Mouse (Mus musculus) heart, embryonic 13.5 days (tissue): ENCODE data around the gene Pax2. TPM values are rescaled to one million over a fixed set of nuclear protein-coding genes. Genes with fewer than 3 reads are reported as not detected.
A peak's percentile ranks its signal among the peaks of the same experiment; 100 is the strongest.
"Not testable (repeated sequence)": the region's sequence is repeated elsewhere in the genome, so short reads cannot be mapped to it uniquely, and the experiment has no call there.

Experiments used
- ATAC-seq: fragments of 200-750 bp; cut with Nextera tagmentation; 2 replicates; pipeline ENCODE4 v1.8.0; 2017; ENCODE audit warnings: moderate TSS enrichment; ENCODE audit not compliant: insufficient number of reproducible peaks, low FRiP score, low TSS enrichment; ENCODE audit errors: extremely low read depth
- H3K27ac ChIP-seq: fragments of 300-500 bp; sonication (generic); replicated peaks from 2 replicates; pipeline ENCODE4 v1.5.1; 2015; ENCODE audit warnings: moderate library complexity, mild to moderate bottlenecking, inconsistent platforms
- H3K27me3 ChIP-seq: fragments of 300-500 bp; sonication (generic); replicated peaks from 2 replicates; pipeline ENCODE4 v1.6.1; 2015; ENCODE audit warnings: mild to moderate bottlenecking, inconsistent platforms
- H3K36me3 ChIP-seq: fragments of 300-500 bp; sonication (generic); 2 replicates; pipeline ENCODE4 v1.6.1; 2015; ENCODE audit warnings: mild to moderate bottlenecking, inconsistent platforms
- H3K4me1 ChIP-seq: fragments of 300-500 bp; sonication (generic); 2 replicates; pipeline ENCODE4 v1.6.1; 2015; ENCODE audit warnings: inconsistent platforms
- H3K4me2 ChIP-seq: fragments of 300-500 bp; sonication (generic); 2 replicates; pipeline ENCODE4 v1.6.1; 2015; ENCODE audit warnings: inconsistent platforms, mild to moderate bottlenecking, moderate library complexity
- H3K4me3 ChIP-seq: fragments of 300-500 bp; sonication (generic); 2 replicates; pipeline ENCODE4 v1.5.1; 2015; ENCODE audit warnings: moderate library complexity, mild to moderate bottlenecking, inconsistent platforms
- H3K9ac ChIP-seq: fragments of 300-500 bp; sonication (generic); 2 replicates; pipeline ENCODE4 v1.6.1; 2015; ENCODE audit warnings: inconsistent platforms, mild to moderate bottlenecking, moderate library complexity
- H3K9me3 ChIP-seq: fragments of 300-500 bp; sonication (generic); 2 replicates; pipeline ENCODE4 v1.6.1; 2016; ENCODE audit warnings: inconsistent platforms
- WGBS: fragments of 180-500 bp; shearing (Covaris S2); methylation state at CpG from one replicate; pipeline ENCODE4 v1.1.7; 2015; ENCODE audit warnings: mixed read lengths; 5-methylcytosine and 5-hydroxymethylcytosine counted together
- polyA plus RNA-seq: library from polyadenylated mRNA; unstranded; fragments of >200 nt; fragmentation: Nextera tagmentation; extraction: Ambion mirVana; gene quantifications from 2 replicates; pipeline ENCODE4 v1.2.1, GENCODE M21; 2015

Gene Pax2
- polyA plus RNA-seq, 1 experiment from 2014 or later = not detected

DNA sequence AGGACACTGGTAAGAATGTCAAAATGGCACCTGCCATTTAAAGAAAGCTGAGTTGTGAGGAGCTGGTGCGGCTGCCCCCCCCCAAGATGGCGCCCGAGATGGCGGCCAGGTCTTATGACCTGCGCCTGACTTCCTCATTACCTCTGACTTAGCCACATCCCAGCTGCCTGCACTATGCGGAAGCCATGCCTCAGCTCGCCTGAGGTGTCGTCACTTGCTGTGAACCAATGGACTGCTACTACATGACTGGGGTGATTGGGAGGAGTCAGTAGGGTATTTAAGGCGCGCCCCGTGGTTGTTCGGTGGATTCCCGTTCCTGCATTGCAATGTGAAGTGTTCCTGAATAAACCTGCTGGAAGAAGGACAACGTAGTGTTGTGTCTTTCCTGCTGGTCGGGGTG, 86.8 kb downstream of the Pax2 start:
- 82% methylated on average over 15 of the region's 15 CpGs for WGBS
- not testable (repeated sequence) for H3K27ac ChIP-seq, H3K9me3 ChIP-seq, H3K36me3 ChIP-seq, H3K9ac ChIP-seq, ATAC-seq, H3K4me1 ChIP-seq, H3K4me2 ChIP-seq, H3K4me3 ChIP-seq
- H3K27me3 ChIP-seq = peaks cover 62% of the 10 kb centered on the region

- no peaks in the 10 kb centered on the region for H3K9me3 ChIP-seq
- no peak overlapping the region for H3K9ac ChIP-seq
- H3K4me1 ChIP-seq = no peaks in the 10 kb centered on the region
- WGBS = 73% methylated on average over 12 of the region's 12 CpGs
- ATAC-seq = no peak
- no peak overlapping the region for H3K27ac ChIP-seq
- H3K4me2 ChIP-seq = no peak overlapping the region
- H3K27me3 ChIP-seq = peaks cover 31% of the 10 kb centered on the region
- H3K36me3 ChIP-seq = no peaks in the 10 kb centered on the region
- H3K4me3 ChIP-seq = no peak overlapping the region
These were observed 93.6 kb downstream of the Pax2 start for GRCm38 (mm10) chr19:44849465-44849864.

DNA sequence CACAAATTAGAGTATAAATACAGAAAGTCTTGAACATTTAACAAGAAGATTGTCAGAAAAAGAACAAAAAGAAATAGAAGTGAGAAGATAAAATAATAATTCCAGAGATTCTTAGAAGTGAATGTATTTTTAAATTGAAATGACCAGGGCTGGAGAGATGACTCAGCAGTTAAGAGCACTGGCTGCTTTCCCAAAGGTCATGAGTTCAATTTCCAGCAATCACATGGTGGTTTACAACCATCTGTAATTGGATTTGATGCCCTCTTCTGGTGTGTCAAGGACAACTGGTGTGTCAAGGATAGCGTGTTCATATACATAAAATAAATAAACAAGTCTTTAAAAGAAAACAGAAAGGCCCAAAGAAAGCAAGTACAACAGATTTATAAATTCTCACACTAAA, 102.8 kb downstream of the Pax2 start:
- Histone ChIP-seq H3K36me3 (no peaks in the 10 kb centered on the region), H3K9ac (no peak overlapping the region), H3K4me2 (no peak overlapping the region), H3K4me3 (no peak overlapping the region), H3K27me3 (peaks cover 8% of the 10 kb centered on the region), H3K4me1 (no peaks in the 10 kb centered on the region), H3K9me3 (peaks cover 8% of the 10 kb centered on the region; the same call in 1 of the 2 replicates), H3K27ac (no peak overlapping the region)
- ATAC-seq = no peak
- WGBS = 87% methylated on average over 1 of the region's 1 CpGs

DNA sequence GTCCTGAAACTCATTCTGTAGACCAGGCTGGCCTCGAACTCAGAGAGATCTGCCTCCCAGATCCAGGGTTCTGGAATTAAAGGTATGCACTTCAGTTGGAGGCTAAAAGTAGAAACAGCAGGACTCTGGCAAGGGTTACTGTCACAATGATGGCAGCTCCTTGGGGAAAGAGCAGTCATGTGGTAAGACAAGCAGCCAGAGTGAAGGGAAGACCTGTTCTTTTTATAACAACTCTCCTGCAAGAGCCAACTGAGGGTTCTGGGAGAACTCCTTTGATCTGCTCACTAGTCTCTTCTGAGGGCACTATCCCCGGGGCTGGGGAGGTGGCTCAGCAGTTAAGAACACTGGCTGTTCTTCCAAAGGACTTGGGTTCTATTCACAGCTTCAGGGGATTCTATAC, 112.9 kb downstream of the Pax2 start:
- Histone ChIP-seq H3K4me3 (no peak overlapping the region), H3K27ac (no peak overlapping the region), H3K9ac (no peak overlapping the region), H3K9me3 (no peaks in the 10 kb centered on the region), H3K4me1 (no peaks in the 10 kb centered on the region), H3K27me3 (peaks cover 37% of the 10 kb centered on the region), H3K4me2 (no peak overlapping the region), H3K36me3 (no peaks in the 10 kb centered on the region)
- ATAC-seq = no peak
- WGBS = 30% methylated on average over 2 of the region's 2 CpGs

- Histone ChIP-seq H3K27ac (no peak overlapping the region), H3K36me3 (no peaks in the 10 kb centered on the region), H3K9me3 (no peaks in the 10 kb centered on the region), H3K9ac (no peak overlapping the region), H3K27me3 (peaks cover 56% of the 10 kb centered on the region), H3K4me2 (no peak overlapping the region), H3K4me1 (no peaks in the 10 kb centered on the region), H3K4me3 (no peak overlapping the region)
- 59% methylated on average over 15 of the region's 15 CpGs for WGBS
- ATAC-seq = no peak
These were observed 118.5 kb downstream of the Pax2 start for GRCm38 (mm10) chr19:44874186-44874898.

- H3K27ac ChIP-seq = no peak overlapping the region
- no peaks in the 10 kb centered on the region for H3K36me3 ChIP-seq
- H3K4me1 ChIP-seq = no peaks in the 10 kb centered on the region
- ATAC-seq = no peak
- no peaks in the 10 kb centered on the region for H3K9me3 ChIP-seq
- peaks cover 55% of the 10 kb centered on the region for H3K27me3 ChIP-seq
- no peak overlapping the region for H3K4me3 ChIP-seq
- H3K9ac ChIP-seq = no peak overlapping the region
- WGBS = 23% methylated on average over 6 of the region's 6 CpGs
- no peak overlapping the region for H3K4me2 ChIP-seq
These were observed 119.1 kb downstream of the Pax2 start for GRCm38 (mm10) chr19:44874928-44875327.

DNA sequence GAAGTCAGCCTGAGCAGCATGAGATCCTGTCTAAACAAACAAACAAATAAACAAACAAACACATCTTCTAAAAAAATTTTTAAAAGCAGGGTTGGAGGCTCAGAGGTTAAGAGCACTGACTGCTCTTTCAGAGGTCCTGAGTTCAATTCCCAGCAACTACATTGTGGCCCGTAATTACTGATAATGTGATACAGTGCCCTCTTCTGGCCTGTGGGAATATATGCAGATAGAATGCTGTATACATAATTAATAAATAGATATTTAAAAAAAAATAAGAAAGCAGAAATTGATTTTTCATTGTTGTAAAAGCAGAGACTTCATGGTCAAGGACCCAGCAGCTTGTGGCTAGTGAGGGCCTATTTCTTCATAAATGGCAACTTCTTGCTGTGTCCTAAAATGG, 119.9 kb downstream of the Pax2 start:
- Histone ChIP-seq H3K9me3 (no peaks in the 10 kb centered on the region), H3K4me1 (peaks cover under 1% of the 10 kb centered on the region), H3K36me3 (no peaks in the 10 kb centered on the region), H3K4me3 (no peak overlapping the region), H3K4me2 (no peak overlapping the region), H3K9ac (no peak overlapping the region), H3K27ac (no peak overlapping the region), H3K27me3 (peaks cover 52% of the 10 kb centered on the region)
- no peak for ATAC-seq
- WGBS = 76% methylated on average over 1 of the region's 1 CpGs

GRCm38 (mm10) chr19:44876529-44876928, 120.7 kb downstream of the Pax2 start:
- no peaks in the 10 kb centered on the region for H3K36me3 ChIP-seq
- ATAC-seq = no peak
- H3K9me3 ChIP-seq = no peaks in the 10 kb centered on the region
- H3K27ac ChIP-seq = no peak overlapping the region
- H3K4me1 ChIP-seq = peaks cover 8% of the 10 kb centered on the region
- H3K27me3 ChIP-seq = peaks cover 56% of the 10 kb centered on the region
- 78% methylated on average over 7 of the region's 7 CpGs for WGBS
- no peak overlapping the region for H3K4me3 ChIP-seq
- H3K4me2 ChIP-seq = no peak overlapping the region
- H3K9ac ChIP-seq = no peak overlapping the region

DNA sequence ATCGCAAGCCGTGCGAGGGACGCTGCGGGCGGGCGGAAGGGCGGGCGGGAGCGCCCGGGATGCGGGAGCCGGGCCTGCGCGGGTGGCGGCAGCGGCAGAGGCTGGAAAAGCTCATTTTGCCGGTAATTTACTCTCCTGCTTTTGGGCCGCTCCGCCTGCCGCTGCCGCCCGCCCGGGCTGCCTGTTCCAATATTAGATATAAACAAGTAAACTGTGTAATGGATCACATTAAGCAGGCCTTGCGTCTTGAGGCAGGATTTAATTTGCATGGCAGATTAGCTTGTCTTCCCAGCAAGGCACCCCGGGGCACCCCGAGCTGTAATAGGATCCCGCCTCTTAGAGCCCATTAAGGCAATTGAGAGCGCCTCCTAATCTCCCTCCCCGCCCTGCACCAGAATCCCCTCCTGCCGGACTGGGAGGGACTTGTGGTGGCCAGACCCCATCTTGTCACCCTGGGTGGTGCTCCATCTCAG, 126.7 kb downstream of the Pax2 start:
- ATAC-seq = no peak
- WGBS = 2% methylated on average over 31 of the region's 31 CpGs
- H3K27me3 ChIP-seq = peaks cover 69% of the 10 kb centered on the region

DNA sequence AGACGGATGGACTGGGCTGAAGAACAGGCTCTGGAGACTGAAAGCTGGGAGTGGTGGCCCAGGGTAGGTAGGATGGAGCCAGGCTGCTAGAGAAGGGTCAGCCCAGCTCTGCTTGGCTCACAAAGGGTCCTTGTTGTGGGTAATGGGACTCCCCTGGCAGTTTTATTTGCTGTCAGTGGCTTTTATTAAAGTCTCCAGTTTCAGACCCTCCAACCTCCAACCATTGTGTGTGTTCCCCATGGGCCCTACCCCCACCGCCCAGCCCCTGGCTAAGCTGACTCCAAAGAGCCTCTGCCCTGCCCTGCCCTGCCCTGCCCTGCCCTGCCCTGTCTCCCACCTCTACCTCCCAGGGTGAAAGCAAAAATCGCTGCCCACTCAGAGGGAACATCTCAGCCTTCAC, 128.5 kb downstream of the Pax2 start:
- H3K27me3 ChIP-seq = peaks cover 77% of the 10 kb centered on the region

More for the DNA sequence above, 126.7 kb downstream of the Pax2 start:
- Histone ChIP-seq H3K36me3 (no peaks in the 10 kb centered on the region), H3K4me1 (peaks cover 39% of the 10 kb centered on the region), H3K9me3 (no peaks in the 10 kb centered on the region), H3K9ac (peak overlapping the region; percentile 83), H3K4me3 (peak overlapping the region; percentile 54), H3K27ac (no peak overlapping the region; the same call in 1 of the 2 replicates), H3K4me2 (peak overlapping the region; percentile 77)

GRCm38 (mm10) chr19:44886475-44886874, 130.6 kb downstream of the Pax2 start:
- peak overlapping the region; percentile 56 for H3K27ac ChIP-seq
- H3K9me3 ChIP-seq = no peaks in the 10 kb centered on the region
- peak overlapping the region; percentile 31 for H3K4me2 ChIP-seq
- H3K27me3 ChIP-seq = peaks cover 83% of the 10 kb centered on the region
- H3K4me1 ChIP-seq = peaks cover 32% of the 10 kb centered on the region
- WGBS = 22% methylated on average over 3 of the region's 3 CpGs
- no peak overlapping the region for H3K9ac ChIP-seq
- ATAC-seq = no peak
- no peaks in the 10 kb centered on the region for H3K36me3 ChIP-seq
- no peak overlapping the region for H3K4me3 ChIP-seq

More for the DNA sequence above, 128.5 kb downstream of the Pax2 start:
- Histone ChIP-seq H3K36me3 (no peaks in the 10 kb centered on the region), H3K4me1 (peaks cover 39% of the 10 kb centered on the region), H3K27ac (no peak overlapping the region), H3K9me3 (no peaks in the 10 kb centered on the region), H3K9ac (no peak overlapping the region), H3K4me3 (no peak overlapping the region), H3K4me2 (no peak overlapping the region)
- ATAC-seq = no peak
- 51% methylated on average over 3 of the region's 3 CpGs for WGBS
